Mouse (Mus musculus): ENCODE data around the gene Slc5a5. TPM values are rescaled to one million over a fixed set of nuclear protein-coding genes. Genes with fewer than 3 reads are reported as not detected.

Gene Slc5a5
- total and polyA plus RNA-seq, 3 experiments = 0.04 to 0.26 (median 0.16) TPM

- Histone ChIP-seq H3K79me2 (replicated peaks; ENCODE audit: control insufficient read depth, extremely low read depth, insufficient read depth, poor library complexity, severe bottlenecking) (no peaks in the 10 kb centered on the region), H3K4me3 (replicated peaks in 1 of 3; ENCODE audit: low read depth in 2 of 3, low read length in 2 of 3, poor library complexity in 1 of 3) (no peak overlapping the region), H3K9me3 (replicated peaks; ENCODE audit: low read length) (no peaks in the 10 kb centered on the region), H3K27me3 (replicated peaks) (peaks cover 63% of the 10 kb centered on the region), H3K36me3 (replicated peaks in 1 of 2; ENCODE audit: control insufficient read depth in 1 of 2, insufficient read depth in 1 of 2, low read length in 1 of 2) (no peaks in the 10 kb centered on the region), H3K27ac (ENCODE audit: insufficient read depth, low read depth) (no peak overlapping the region), H3K9ac (ENCODE audit: insufficient read depth, low read depth) (no peak overlapping the region), H3K4me1 (ENCODE audit: control insufficient read depth in 1 of 2, insufficient read depth in 2 of 2) (peaks cover 14 to 36% of the 10 kb centered on the region in 2 experiments), H3K4me2 (ENCODE audit: insufficient read depth, low read depth, poor library complexity, severe bottlenecking) (no peak overlapping the region)
- dilution Hi-C loops (cut with MboI; ENCODE audit: extremely low pct_ligation_motif_present, extremely low pct_unique_long_range_greater_than_20kb, low sequenced_read_pairs) (no loop called here), in situ Hi-C loops (cut with MboI; ENCODE audit: low pct_ligation_motif_present, low pct_unique_long_range_greater_than_20kb, low sequenced_read_pairs) (no loop called here)
- DNase-seq (ENCODE audit: extremely low read depth) = peak; percentile 75
- TF ChIP-seq TBP (conservative IDR thresholded peaks at IDR 0.05; ENCODE audit: low read depth, low read length) (peak; percentile 72; the same call in 1 of the 2 replicates), CHD1 (IDR thresholded peaks at IDR 0.05; ENCODE audit: low read depth, low read length) (no peak)
These were observed 38.7 kb downstream of the Slc5a5 start for GRCm38 (mm10) chr8:70853863-70854262.

- H3K4me3 ChIP-seq (replicated peaks in 1 of 3; ENCODE audit: low read depth in 2 of 3, low read length in 2 of 3, poor library complexity in 1 of 3) = no peak overlapping the region
- TF ChIP-seq CTCF (conservative IDR thresholded peaks at IDR 0.05 in 1 of 2, IDR thresholded peaks at IDR 0.05 in 1 of 2; ENCODE audit: low read depth in 2 of 2, low read length in 2 of 2) (no peak), MEF2A (IDR thresholded peaks at IDR 0.05; ENCODE audit: borderline replicate concordance, low read depth, low read length) (no peak), UBTF (IDR thresholded peaks at IDR 0.05; ENCODE audit: low read depth, low read length) (no peak), ZMIZ1 (IDR thresholded peaks at IDR 0.05; ENCODE audit: low read depth, low read length) (no peak), MAX (IDR thresholded peaks at IDR 0.05; ENCODE audit: low read length) (no peak), RAD21 (IDR thresholded peaks at IDR 0.05; ENCODE audit: low read depth, low read length) (no peak), ZNF384 (IDR thresholded peaks at IDR 0.05; ENCODE audit: low read depth, low read length) (no peak), EP300 (IDR thresholded peaks at IDR 0.05; ENCODE audit: low read length) (no peak), BHLHE40 (IDR thresholded peaks at IDR 0.05; ENCODE audit: low read depth, low read length) (no peak), CHD2 (IDR thresholded peaks at IDR 0.05; ENCODE audit: low read length) (no peak), ZKSCAN1 (IDR thresholded peaks at IDR 0.05; ENCODE audit: borderline replicate concordance, low read depth, low read length) (no peak), JUND (conservative IDR thresholded peaks at IDR 0.05; ENCODE audit: low read depth, low read length) (no peak), E2F4 (IDR thresholded peaks at IDR 0.05; ENCODE audit: insufficient replicate concordance, low read depth, low read length) (no peak)
- H3K36me3 ChIP-seq (replicated peaks in 1 of 2; ENCODE audit: control insufficient read depth in 1 of 2, insufficient read depth in 1 of 2, low read length in 1 of 2) = no peaks in the 10 kb centered on the region
- peaks cover 14 to 29% of the 10 kb centered on the region in 2 experiments for H3K4me1 ChIP-seq (ENCODE audit: control insufficient read depth in 1 of 2, insufficient read depth in 2 of 2)
- dilution Hi-C loops (cut with MboI; ENCODE audit: extremely low pct_ligation_motif_present, extremely low pct_unique_long_range_greater_than_20kb, low sequenced_read_pairs) (no loop called here), in situ Hi-C loops (cut with MboI; ENCODE audit: low pct_ligation_motif_present, low pct_unique_long_range_greater_than_20kb, low sequenced_read_pairs) (no loop called here)
- no peak overlapping the region for H3K9ac ChIP-seq (ENCODE audit: insufficient read depth, low read depth)
- no peak for DNase-seq (ENCODE audit: extremely low read depth)
- no peak overlapping the region for H3K4me2 ChIP-seq (ENCODE audit: insufficient read depth, low read depth, poor library complexity, severe bottlenecking)
- no peak overlapping the region for H3K27ac ChIP-seq (ENCODE audit: insufficient read depth, low read depth)
- no peaks in the 10 kb centered on the region for H3K9me3 ChIP-seq (replicated peaks; ENCODE audit: low read length)
- peaks cover 68% of the 10 kb centered on the region for H3K27me3 ChIP-seq (replicated peaks)
- no peaks in the 10 kb centered on the region for H3K79me2 ChIP-seq (replicated peaks; ENCODE audit: control insufficient read depth, extremely low read depth, insufficient read depth, poor library complexity, severe bottlenecking)
These were observed 39.8 kb downstream of the Slc5a5 start for GRCm38 (mm10) chr8:70852595-70853231.
